Mouse (Mus musculus): ENCODE data around the gene Ank3. TPM values are rescaled to one million over a fixed set of nuclear protein-coding genes. Genes with fewer than 3 reads are reported as not detected.

Ank3 gene
- total and polyA plus RNA-seq, 2 experiments from 2014 or later, result 66.6 to 253 TPM

DNA sequence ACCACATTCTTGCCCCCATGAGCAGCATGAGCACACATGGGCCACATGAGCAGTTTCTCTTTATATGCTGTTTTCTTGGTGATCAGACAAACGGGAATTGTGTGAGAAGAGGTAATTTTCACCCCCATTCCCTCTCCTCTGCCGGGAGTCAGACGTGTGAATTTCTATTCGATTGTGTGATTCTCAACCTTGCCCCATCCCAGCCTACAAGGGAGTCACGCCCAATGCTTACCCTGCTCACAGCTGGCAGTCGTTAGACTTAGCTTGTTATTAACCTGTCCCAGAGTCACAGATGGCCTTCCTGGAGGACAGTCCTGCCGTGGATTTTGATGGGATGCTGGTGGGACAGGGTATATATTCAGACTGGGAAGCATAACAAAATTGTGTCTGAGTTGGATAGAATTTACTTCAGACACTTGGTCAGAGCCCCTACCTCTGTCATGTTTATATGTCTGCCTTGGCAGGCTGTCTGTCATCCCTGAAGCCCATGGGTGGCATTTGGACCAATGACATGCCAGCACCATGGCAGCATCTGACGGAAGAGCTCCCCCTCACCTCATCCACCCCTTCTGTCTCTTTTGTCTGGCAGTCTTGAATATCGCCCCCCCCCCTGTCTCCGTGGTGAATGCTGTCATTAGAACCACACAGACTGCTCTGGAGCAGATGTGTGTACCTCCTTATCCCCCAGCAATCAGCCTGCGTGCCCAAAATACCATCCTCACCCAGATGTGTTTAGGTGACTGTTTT lies 237.5 kb downstream of the Ank3 start:
- Histone ChIP-seq H3K4me1 (ENCODE audit: insufficient read depth, low read length) (peaks cover 6% of the 10 kb centered on the region; the same call in 1 of the 2 replicates), H3K4me2 (ENCODE audit: low read depth, low read length, poor library complexity, severe bottlenecking) (no peak overlapping the region), H3K27ac (ENCODE audit: low read depth, low read length) (no peak overlapping the region), H3K9me3 (ENCODE audit: low read length) (no peaks in the 10 kb centered on the region), H3K9ac (replicated peaks; ENCODE audit: low read length, poor library complexity, severe bottlenecking) (no peak overlapping the region), H3K4me3 (ENCODE audit: low read depth, low read length) (no peak overlapping the region), H3K36me3 (ENCODE audit: insufficient read depth, low read length) (no peaks in the 10 kb centered on the region), H3K27me3 (ENCODE audit: insufficient read depth, low read length) (no peaks in the 10 kb centered on the region)
- DNase-seq (ENCODE audit: low spot score), result no peak
- no peak for TF ChIP-seq CTCF (IDR thresholded peaks at IDR 0.05)
- 55% methylated on average over 11 of the region's 11 CpGs for WGBS
- no peak; the same call in 1 of the 2 replicates for ATAC-seq (ENCODE audit: low FRiP score)

- Histone ChIP-seq H3K9ac (replicated peaks; ENCODE audit: low read length, poor library complexity, severe bottlenecking) (no peak overlapping the region), H3K27ac (ENCODE audit: low read depth, low read length) (no peak overlapping the region), H3K4me3 (ENCODE audit: low read depth, low read length) (no peak overlapping the region), H3K36me3 (ENCODE audit: insufficient read depth, low read length) (no peaks in the 10 kb centered on the region), H3K4me2 (ENCODE audit: low read depth, low read length, poor library complexity, severe bottlenecking) (no peak overlapping the region), H3K9me3 (ENCODE audit: low read length) (no peaks in the 10 kb centered on the region), H3K4me1 (ENCODE audit: insufficient read depth, low read length) (peaks cover 6% of the 10 kb centered on the region; the same call in 1 of the 2 replicates), H3K27me3 (ENCODE audit: insufficient read depth, low read length) (no peaks in the 10 kb centered on the region)
- DNase-seq (ENCODE audit: low spot score) (no peak), ATAC-seq (ENCODE audit: low FRiP score) (no peak)
- TF ChIP-seq CTCF (IDR thresholded peaks at IDR 0.05), result peak; percentile 52
- WGBS, result 89% methylated on average over 6 of the region's 6 CpGs
Observed at GRCm38 (mm10) chr10:69639138-69639537, 240.6 kb downstream of the Ank3 start.

DNA sequence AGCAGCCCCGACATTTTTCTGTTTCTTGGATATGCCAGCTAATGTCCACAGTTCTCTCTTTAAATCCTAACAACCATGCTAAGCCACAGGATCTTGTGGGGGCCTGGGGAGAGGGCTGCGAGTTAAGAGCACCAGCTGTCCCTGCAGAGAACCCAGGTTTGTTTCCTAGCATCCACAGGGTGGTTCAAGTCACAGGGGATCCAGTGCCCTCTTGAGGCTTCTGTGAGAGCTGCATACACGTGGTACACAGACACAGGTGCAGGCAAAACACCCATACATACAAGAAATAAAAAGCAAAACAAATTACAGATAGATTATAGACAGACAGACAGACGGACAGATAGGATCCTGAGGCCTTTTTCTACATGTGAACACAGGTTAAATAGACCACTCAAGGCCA lies 242.0 kb downstream of the Ank3 start:
- Histone ChIP-seq H3K4me1 (ENCODE audit: insufficient read depth, low read length) (peaks cover 3% of the 10 kb centered on the region; the same call in 1 of the 2 replicates), H3K9me3 (ENCODE audit: low read length) (no peaks in the 10 kb centered on the region), H3K36me3 (ENCODE audit: insufficient read depth, low read length) (no peaks in the 10 kb centered on the region), H3K4me3 (ENCODE audit: low read depth, low read length) (no peak overlapping the region), H3K4me2 (ENCODE audit: low read depth, low read length, poor library complexity, severe bottlenecking) (no peak overlapping the region), H3K9ac (replicated peaks; ENCODE audit: low read length, poor library complexity, severe bottlenecking) (no peak overlapping the region), H3K27me3 (ENCODE audit: insufficient read depth, low read length) (no peaks in the 10 kb centered on the region), H3K27ac (ENCODE audit: low read depth, low read length) (no peak overlapping the region)
- DNase-seq (ENCODE audit: low spot score) (no peak), ATAC-seq (ENCODE audit: low FRiP score) (no peak)
- 63% methylated on average over 4 of the region's 4 CpGs for WGBS
- peak; percentile 55 for TF ChIP-seq CTCF (IDR thresholded peaks at IDR 0.05)

DNA sequence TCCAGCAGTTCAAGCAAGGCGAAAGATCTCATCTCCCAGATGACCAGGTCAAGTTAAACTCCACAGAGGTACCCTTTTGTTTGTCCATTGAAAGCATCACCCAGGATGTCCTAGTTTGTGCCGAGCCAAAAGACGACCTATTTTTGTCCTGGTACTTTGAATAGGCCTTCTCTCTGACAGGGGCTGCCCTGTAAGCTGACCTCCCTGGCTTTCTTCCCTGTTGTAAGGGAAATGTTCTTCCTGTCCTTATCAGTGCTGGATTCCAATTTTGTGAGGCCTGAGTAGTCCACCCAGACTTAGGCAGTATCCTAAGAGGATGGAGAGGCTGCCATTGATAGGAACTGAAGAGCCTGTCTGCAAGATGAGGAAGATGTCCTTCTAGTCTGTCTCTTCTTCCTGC lies 244.9 kb downstream of the Ank3 start:
- Histone ChIP-seq H3K9ac (replicated peaks; ENCODE audit: low read length, poor library complexity, severe bottlenecking) (no peak overlapping the region), H3K27me3 (ENCODE audit: insufficient read depth, low read length) (no peaks in the 10 kb centered on the region), H3K36me3 (ENCODE audit: insufficient read depth, low read length) (no peaks in the 10 kb centered on the region), H3K4me2 (ENCODE audit: low read depth, low read length, poor library complexity, severe bottlenecking) (no peak overlapping the region), H3K4me3 (ENCODE audit: low read depth, low read length) (no peak overlapping the region), H3K4me1 (ENCODE audit: insufficient read depth, low read length) (no peaks in the 10 kb centered on the region), H3K27ac (ENCODE audit: low read depth, low read length) (no peak overlapping the region), H3K9me3 (ENCODE audit: low read length) (no peaks in the 10 kb centered on the region)
- no peak for TF ChIP-seq CTCF (IDR thresholded peaks at IDR 0.05)
- WGBS, result 60% methylated on average over 3 of the region's 3 CpGs
- ATAC-seq (ENCODE audit: low FRiP score) (no peak), DNase-seq (ENCODE audit: low spot score) (no peak)

DNA sequence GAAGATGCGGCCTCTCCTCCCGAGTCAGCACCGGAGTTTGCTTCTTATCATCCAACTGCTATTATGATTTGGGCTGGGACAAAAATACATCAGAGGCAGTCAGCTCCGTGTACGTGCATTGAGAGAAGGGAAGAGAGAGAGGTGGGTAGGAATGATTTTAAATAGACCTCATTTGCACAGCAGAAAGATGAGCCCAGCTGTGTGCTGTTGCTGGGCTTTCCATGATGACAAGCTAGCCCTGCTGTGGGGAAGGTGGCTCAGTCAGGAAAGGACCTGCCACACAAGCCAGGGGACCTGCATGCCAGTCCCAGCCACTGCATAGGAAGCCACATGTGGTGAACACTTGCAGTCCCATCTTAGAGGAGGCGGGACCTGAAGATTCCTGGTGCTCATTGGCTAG lies 245.4 kb downstream of the Ank3 start:
- TF ChIP-seq CTCF (IDR thresholded peaks at IDR 0.05), result no peak
- WGBS, result 71% methylated on average over 6 of the region's 6 CpGs
- DNase-seq (ENCODE audit: low spot score) (no peak), ATAC-seq (ENCODE audit: low FRiP score) (no peak)
- H3K9me3 ChIP-seq (ENCODE audit: low read length), result no peaks in the 10 kb centered on the region
- no peak overlapping the region for H3K9ac ChIP-seq (replicated peaks; ENCODE audit: low read length, poor library complexity, severe bottlenecking)
- H3K4me2 ChIP-seq (ENCODE audit: low read depth, low read length, poor library complexity, severe bottlenecking), result no peak overlapping the region
- no peaks in the 10 kb centered on the region for H3K27me3 ChIP-seq (ENCODE audit: insufficient read depth, low read length)
- H3K27ac ChIP-seq (ENCODE audit: low read depth, low read length), result no peak overlapping the region
- H3K36me3 ChIP-seq (ENCODE audit: insufficient read depth, low read length), result no peaks in the 10 kb centered on the region
- no peaks in the 10 kb centered on the region for H3K4me1 ChIP-seq (ENCODE audit: insufficient read depth, low read length)
- H3K4me3 ChIP-seq (ENCODE audit: low read depth, low read length), result no peak overlapping the region

DNA sequence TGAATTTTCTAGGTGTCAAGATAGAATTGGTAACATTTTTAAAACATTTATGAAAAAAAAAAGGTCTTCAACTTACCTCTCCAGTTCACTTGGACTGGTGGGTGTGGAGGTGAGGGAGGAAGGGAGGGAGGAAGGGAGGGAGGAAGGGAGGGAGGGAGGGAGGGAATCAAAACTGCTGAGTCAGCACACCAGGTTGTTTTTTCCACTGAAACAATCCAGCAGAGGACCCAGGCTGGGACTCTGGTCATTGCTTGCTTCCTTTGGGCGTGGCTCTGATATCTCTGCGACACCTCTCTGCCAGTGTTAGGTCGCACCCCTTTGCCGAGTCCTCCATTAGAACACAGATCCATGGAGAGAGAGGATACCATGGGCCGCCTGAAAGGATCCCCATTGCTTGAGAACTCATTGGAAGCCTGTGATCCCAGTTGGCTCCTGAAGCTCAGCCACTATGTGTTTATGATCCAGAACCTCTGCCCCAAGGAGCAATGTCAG lies 246.8 kb downstream of the Ank3 start:
- Histone ChIP-seq H3K36me3 (ENCODE audit: insufficient read depth, low read length) (no peaks in the 10 kb centered on the region), H3K9ac (replicated peaks; ENCODE audit: low read length, poor library complexity, severe bottlenecking) (no peak overlapping the region), H3K9me3 (ENCODE audit: low read length) (no peaks in the 10 kb centered on the region), H3K4me3 (ENCODE audit: low read depth, low read length) (no peak overlapping the region), H3K4me2 (ENCODE audit: low read depth, low read length, poor library complexity, severe bottlenecking) (no peak overlapping the region), H3K27ac (ENCODE audit: low read depth, low read length) (no peak overlapping the region), H3K27me3 (ENCODE audit: insufficient read depth, low read length) (no peaks in the 10 kb centered on the region), H3K4me1 (ENCODE audit: insufficient read depth, low read length) (no peaks in the 10 kb centered on the region)
- TF ChIP-seq CTCF (IDR thresholded peaks at IDR 0.05), result no peak
- 91% methylated on average over 5 of the region's 5 CpGs for WGBS
- no peak for DNase-seq (ENCODE audit: low spot score)
- no peak for ATAC-seq (ENCODE audit: low FRiP score)
